Mouse (Mus musculus) olfactory bulb, adult 2 months (tissue): ENCODE results near the gene Cx3cl1.

ENCODE experiments used
- CTCF ChIP-seq: fragments of 200-500 bp; IDR thresholded peaks from 2 replicates; pipeline ENCODE4 v1.5.1; 2012; ENCODE audit warnings: low read depth, mild to moderate bottlenecking, low read length, moderate library complexity; ENCODE audit not compliant: insufficient read depth
- POLR2A ChIP-seq: fragments of 200-500 bp; IDR thresholded peaks from 2 replicates; pipeline ENCODE4 v1.6.1; 2012; ENCODE audit warnings: mild to moderate bottlenecking, low read depth, low read length, moderate library complexity; ENCODE audit not compliant: insufficient read depth

DNA sequence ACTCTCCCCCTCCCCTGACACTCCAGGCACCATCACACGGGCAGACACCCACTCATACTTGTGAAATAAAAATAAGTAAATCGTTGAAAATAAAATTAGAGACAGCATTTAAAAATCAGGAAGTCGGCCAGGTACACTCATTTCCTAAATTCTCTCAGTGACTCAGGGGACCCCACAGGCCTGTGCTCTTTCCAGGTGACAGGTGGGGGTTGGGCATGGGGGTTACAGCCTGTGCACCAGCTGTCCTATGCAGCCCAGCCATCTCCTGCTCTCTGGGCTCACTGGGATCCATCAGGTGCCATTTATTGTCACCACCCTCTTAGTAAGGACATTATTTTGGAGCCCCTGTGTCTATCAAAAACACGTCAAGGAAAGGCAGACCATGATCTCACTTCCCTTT, 12.1 kb downstream of the Cx3cl1 start:
- TF ChIP-seq CTCF: no peak
- no peak for TF ChIP-seq POLR2A
